Mouse (Mus musculus) brain, embryonic 14.5 days (tissue): ENCODE measurements around the gene Phyhipl. TPM values are rescaled to one million over a fixed set of nuclear protein-coding genes. Genes with fewer than 3 reads are reported as not detected.
A peak's percentile ranks its signal among the peaks of the same experiment; 100 is the strongest.

Experiments used
- DNase-seq: peaks from one replicate; pipeline ENCODE4 v3.0.0-alpha.2; 2011; ENCODE audit warnings: low read depth
- CTCF ChIP-seq: fragments of 200-500 bp; IDR thresholded peaks from 2 replicates; pipeline ENCODE4 v1.5.1; 2012; ENCODE audit warnings: inconsistent platforms, mild to moderate bottlenecking, moderate library complexity, borderline replicate concordance; ENCODE audit not compliant: insufficient read depth, insufficient read length; ENCODE audit errors: extremely low read depth
- POLR2A ChIP-seq: fragments of 200-500 bp; IDR thresholded peaks from 2 replicates; pipeline ENCODE4 v1.6.1; 2012; ENCODE audit warnings: mild to moderate bottlenecking, inconsistent platforms, borderline replicate concordance; ENCODE audit not compliant: poor library complexity, insufficient read depth, insufficient read length, severe bottlenecking; ENCODE audit errors: extremely low read depth
- polyA plus RNA-seq: library from polyadenylated mRNA; depleted of rRNA; stranded (reverse); fragments of >200 nt; gene quantifications from 2 replicates; pipeline ENCODE4 v1.2.3, GENCODE M21; 2012

The Phyhipl gene
- polyA plus RNA-seq, 1 experiment, result 102 TPM

GRCm38 (mm10) chr10:70611633-70612032 lies 44.1 kb downstream of the Phyhipl start:
- no peak for TF ChIP-seq POLR2A
- TF ChIP-seq CTCF, result no peak
- DNase-seq, result no peak

DNA sequence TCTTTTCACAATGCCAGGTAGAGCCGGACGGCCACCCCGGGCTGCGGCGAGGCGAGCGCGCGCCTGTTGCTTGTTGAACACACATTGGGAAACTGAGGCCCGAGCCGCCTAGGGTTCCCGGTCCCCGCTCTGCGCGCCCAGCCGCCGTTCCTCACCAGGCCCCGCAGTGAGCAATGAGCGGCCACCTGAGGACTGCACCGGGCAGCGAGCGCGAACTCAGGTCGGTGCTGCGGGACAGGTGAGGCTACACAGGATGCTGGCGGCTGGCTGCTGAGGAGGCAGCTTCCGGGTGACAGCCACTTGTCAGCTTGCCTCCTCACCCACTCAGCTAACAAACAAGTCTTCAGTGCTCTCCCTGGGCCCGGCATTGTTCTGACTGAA lies 55.9 kb downstream of the Phyhipl start:
- peak; percentile 67 for DNase-seq
- TF ChIP-seq POLR2A (no peak), CTCF (no peak)

DNA sequence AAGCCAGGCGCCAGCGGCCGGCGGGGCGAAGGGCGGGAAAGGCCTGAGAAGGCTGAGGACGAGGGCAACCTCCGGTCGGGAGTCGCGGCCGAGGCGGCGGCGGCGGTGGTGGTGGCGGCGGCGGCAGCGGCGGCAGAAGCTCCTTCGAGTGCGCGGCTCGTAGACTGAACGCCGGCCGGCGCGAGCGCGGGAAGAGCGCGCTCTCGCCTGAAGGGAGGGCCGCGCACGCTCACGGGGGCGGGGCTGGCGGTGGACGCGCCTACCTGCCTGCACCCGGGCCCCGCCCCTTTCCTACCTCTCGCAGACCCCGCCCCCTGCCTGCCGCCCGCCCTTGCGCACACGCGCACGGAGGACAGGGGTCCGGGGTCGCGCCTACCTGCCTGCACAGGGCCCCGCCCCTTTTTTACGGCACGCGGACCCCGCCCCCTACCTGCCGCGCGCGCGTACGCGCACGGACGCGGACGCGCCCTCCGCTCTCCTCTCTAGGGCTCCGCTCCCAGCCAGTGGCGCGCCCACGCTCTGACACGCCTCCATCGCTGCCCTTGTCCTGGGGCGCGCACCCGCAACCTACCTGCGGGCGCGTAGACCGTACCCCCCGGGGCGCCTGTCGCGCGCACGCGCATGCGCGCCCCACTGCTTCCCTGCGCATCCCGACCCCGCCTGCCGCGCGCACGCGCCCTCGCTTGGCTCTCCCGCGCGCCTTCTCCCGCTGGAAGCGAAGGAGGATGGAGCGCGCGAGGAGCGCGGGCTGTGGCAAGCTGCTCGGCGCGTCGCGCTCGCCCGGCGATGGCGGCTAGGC lies 56.4 kb downstream of the Phyhipl start:
- peak; percentile 98 for DNase-seq
- TF ChIP-seq CTCF (no peak), POLR2A (peak; percentile 91)

DNA sequence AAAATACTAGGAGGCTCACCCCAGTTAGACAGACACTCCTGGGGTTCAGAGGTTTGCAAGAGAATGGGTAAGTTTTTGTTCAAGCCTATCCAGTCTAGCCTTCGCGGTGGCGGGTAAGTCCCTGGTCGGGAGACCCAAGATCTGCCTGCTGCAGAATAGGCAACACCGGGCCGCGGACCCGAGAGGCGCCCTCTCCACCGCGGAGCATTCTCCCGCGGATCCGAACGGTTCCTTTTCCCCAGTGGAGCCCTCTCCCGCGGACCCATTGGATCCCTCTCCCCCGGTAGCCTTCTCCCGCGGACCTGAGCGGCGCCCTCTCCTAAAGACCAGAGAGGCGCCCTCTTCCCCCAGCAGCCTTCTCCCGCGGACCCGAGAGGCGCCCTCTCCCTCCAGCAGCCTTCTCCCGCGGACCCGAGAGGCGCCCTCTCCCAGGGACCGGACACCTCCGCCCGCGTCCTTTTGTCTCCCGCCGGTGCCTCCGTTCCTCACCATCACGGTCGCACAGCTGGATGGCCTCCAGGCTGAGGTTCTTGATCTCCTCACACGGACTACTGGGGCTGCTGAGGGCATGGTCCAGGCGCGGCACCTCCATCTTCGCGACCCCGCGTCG lies 57.1 kb downstream of the Phyhipl start:
- DNase-seq, result peak; percentile 80
- TF ChIP-seq CTCF (0 out of 2 replicates have a peak, but pooled peaks have one; percentile 1), POLR2A (no peak)

DNA sequence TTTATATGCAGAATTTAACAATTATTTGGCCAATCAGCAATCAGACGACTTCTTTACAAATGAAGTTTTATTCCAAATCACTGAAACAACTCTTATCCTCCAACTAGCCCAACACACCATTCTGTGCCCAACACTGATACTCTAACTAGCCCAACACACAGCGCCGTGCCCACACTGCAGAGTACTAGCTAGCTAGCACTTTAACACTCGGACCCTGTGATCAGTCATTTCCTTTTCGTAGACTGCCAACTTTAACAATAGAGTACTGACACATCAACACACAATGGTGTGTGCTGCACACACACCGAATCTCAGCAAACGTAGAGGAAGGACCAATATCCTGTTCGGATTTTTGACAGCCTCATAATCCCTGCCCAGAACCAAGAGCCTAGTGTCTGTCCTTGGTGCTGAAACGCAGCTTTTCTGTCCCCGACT lies 57.7 kb downstream of the Phyhipl start:
- no peak for DNase-seq
- TF ChIP-seq POLR2A, result no peak

GRCm38 (mm10) chr10:70594007-70594406 lies 61.8 kb downstream of the Phyhipl start:
- TF ChIP-seq CTCF (peak; percentile 45; the same call in 1 of the 2 replicates), POLR2A (no peak)
- DNase-seq, result peak; percentile 46

DNA sequence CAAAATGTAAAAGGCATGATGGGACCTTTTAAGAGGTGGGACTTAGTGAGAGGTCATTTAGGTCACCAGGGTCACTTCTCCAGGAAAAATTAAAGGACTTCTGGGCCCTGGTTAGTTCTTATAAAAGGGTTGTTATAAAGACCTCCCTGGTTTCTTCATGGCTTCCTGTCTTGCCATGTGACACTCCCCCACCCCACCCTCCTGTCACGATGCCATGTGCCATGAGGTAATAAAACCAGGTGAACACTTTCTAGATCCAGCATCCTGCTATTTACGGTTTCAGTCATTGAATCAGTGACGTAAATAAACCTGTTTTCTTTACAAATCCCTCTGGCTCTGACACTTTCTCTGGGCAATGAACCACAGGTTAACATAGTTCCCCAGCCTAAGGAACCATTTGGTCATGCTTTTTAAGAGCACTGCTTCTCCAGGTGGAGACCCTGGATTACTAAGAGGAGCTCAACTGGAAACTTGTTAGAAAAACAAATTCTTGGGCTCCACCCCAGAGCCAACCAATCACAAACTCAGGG lies 68.8 kb downstream of the Phyhipl start:
- TF ChIP-seq POLR2A, result no peak
- no peak for TF ChIP-seq CTCF
- no peak for DNase-seq

DNA sequence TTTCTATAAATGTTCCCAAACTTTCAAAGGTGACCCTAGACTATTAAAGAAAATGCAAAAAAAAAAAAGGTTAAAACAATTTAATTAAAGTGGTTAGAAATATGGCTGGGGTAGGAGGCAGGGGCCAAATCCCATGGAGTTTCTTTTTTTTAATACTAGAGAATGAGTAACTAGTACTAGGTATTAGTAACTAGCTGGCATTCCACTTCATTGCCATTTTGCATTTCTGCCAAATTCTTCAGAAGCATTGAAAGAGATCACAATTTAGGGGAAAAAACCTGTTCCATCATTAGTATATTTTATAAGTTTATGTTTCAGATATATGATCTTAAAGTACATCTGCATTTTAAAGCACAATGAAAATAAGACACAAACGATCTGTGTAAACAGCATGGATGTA lies 71.6 kb downstream of the Phyhipl start:
- no peak for TF ChIP-seq POLR2A
- no peak for TF ChIP-seq CTCF
- DNase-seq, result no peak

- TF ChIP-seq CTCF (no peak), POLR2A (no peak)
- DNase-seq, result peak; percentile 18
These were observed 74.1 kb downstream of the Phyhipl start for GRCm38 (mm10) chr10:70581556-70582211.

DNA sequence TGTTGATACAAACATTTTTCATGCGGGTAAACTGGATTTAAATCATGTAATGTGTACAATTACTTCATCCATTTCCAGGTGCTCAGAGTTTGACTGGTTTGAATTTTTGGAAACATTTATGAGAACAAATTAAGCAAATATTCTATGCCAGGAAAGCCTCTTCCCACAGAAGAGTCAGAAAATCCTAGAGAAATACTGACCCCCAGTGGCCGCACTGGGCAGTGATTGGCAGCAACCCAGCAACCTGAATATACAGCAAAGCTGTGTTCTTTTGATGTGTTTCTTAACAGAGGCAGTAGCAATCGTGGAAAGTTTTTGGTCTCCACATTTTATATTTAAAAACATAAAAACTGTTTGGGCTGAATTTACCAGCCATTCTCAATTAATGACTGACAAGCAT lies 92.1 kb downstream of the Phyhipl start:
- peak; percentile 85 for DNase-seq
- no peak for TF ChIP-seq POLR2A
- TF ChIP-seq CTCF, result peak; percentile 82; the same call in 1 of the 2 replicates

DNA sequence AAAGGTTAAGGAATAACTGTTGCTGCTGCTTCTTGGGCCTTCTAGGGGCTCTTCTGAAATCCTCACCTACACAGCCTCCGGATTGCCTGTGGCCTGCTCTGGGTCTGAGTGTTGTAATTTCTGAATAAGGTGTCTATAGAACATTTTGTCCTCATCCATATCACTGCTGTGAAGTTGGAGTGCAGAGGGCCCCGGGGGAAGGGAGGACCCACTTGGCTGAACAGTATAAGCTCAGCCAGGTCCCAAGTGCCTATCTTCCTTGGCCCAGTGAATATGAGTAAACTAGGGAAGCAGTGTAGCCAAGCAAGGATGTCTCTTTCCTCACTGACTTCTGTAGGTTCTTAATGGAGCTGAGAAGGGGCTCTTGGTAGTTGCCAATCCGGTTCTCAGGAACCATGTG lies 103.2 kb downstream of the Phyhipl start:
- DNase-seq, result no peak
- no peak for TF ChIP-seq POLR2A
- no peak for TF ChIP-seq CTCF

GRCm38 (mm10) chr10:70542857-70543256 lies 112.9 kb downstream of the Phyhipl start:
- no peak for DNase-seq
- TF ChIP-seq POLR2A, result no peak
- TF ChIP-seq CTCF, result no peak
